Mouse (Mus musculus): ENCODE measurements around the gene Zfp345. TPM values are rescaled to one million over a fixed set of nuclear protein-coding genes. Genes with fewer than 3 reads are reported as not detected.
A peak's percentile ranks its signal among the peaks of the same experiment; 100 is the strongest.
"Not testable (repeated sequence)": the region's sequence is repeated elsewhere in the genome, so short reads cannot be mapped to it uniquely, and the experiment has no call there.

The Zfp345 gene
- 0.06 TPM for polyA plus RNA-seq (2021)

GRCm38 (mm10) chr2:150484939-150485778, at the start of gene Zfp345:
Gene Zfp345, minus strand, starts transcription at chr2:150485091.
- in situ Hi-C loops (cut with MboI; ENCODE audit: low pct_unique_long_range_greater_than_20kb); CTCF ChIA-PET; H3K27me3 ChIP-seq; ATAC-seq; DNase-seq (ENCODE audit: low read depth, low spot score); POLR2A ChIA-PET: not testable (repeated sequence)

GRCm38 (mm10) chr2:150525703-150526207, 40.9 kb upstream of the Zfp345 start:
- CTCF ChIA-PET: no interaction called here
- ATAC-seq (no peak), DNase-seq (ENCODE audit: low read depth, low spot score) (no peak)
- POLR2A ChIA-PET: no interaction called here
- H3K27me3 ChIP-seq: peaks cover 5% of the 10 kb centered on the region
- no peak for TF ChIP-seq CTCF (IDR thresholded peaks at IDR 0.05)
- in situ Hi-C loops (cut with MboI; ENCODE audit: low pct_unique_long_range_greater_than_20kb): no loop called here

GRCm38 (mm10) chr2:150512837-150513236, 27.9 kb upstream of the Zfp345 start:
- ChIA-PET POLR2A (no interaction called here), CTCF (no interaction called here)
- no peak for ATAC-seq
- no peaks in the 10 kb centered on the region for H3K27me3 ChIP-seq
- DNase-seq (ENCODE audit: low read depth, low spot score): no peak
- TF ChIP-seq CTCF (IDR thresholded peaks at IDR 0.05): no peak
- in situ Hi-C loops (cut with MboI; ENCODE audit: low pct_unique_long_range_greater_than_20kb): no loop called here

- DNase-seq (ENCODE audit: low read depth, low spot score); in situ Hi-C loops (cut with MboI; ENCODE audit: low pct_unique_long_range_greater_than_20kb); POLR2A ChIA-PET; H3K27me3 ChIP-seq; ATAC-seq; CTCF ChIA-PET: not testable (repeated sequence)
These were observed 15.5 kb upstream of the Zfp345 start for GRCm38 (mm10) chr2:150500124-150500973.

GRCm38 (mm10) chr2:150493031-150493430, 8.1 kb upstream of the Zfp345 start:
- no peaks in the 10 kb centered on the region for H3K27me3 ChIP-seq
- no peak for ATAC-seq
- no peak for DNase-seq (ENCODE audit: low read depth, low spot score)
- in situ Hi-C loops (cut with MboI; ENCODE audit: low pct_unique_long_range_greater_than_20kb): no loop called here
- POLR2A ChIA-PET: no interaction called here
- TF ChIP-seq CTCF (IDR thresholded peaks at IDR 0.05): no peak
- CTCF ChIA-PET: no interaction called here

GRCm38 (mm10) chr2:150451180-150451919, 33.5 kb downstream of the Zfp345 start, which contains the start of gene Zfp442:
Gene Zfp442, minus strand, starts transcription at chr2:150451486.
- H3K27me3 ChIP-seq; POLR2A ChIA-PET; in situ Hi-C loops (cut with MboI; ENCODE audit: low pct_unique_long_range_greater_than_20kb); CTCF ChIA-PET; DNase-seq (ENCODE audit: low read depth, low spot score): not testable (repeated sequence)
- ATAC-seq: peak; percentile 97

- ATAC-seq; POLR2A ChIA-PET; in situ Hi-C loops (cut with MboI; ENCODE audit: low pct_unique_long_range_greater_than_20kb); H3K27me3 ChIP-seq; CTCF ChIA-PET; DNase-seq (ENCODE audit: low read depth, low spot score): not testable (repeated sequence)
These were observed 45.8 kb downstream of the Zfp345 start for GRCm38 (mm10) chr2:150439084-150439483.

Other genes with a start within 250 kb of the Zfp345 start
- 2.8 TPM for gene Gm21994, start 229.5 kb downstream of the Zfp345 start, polyA plus RNA-seq (2021)
- 0.03 TPM for gene Gm14124, start 227.6 kb downstream of the Zfp345 start, polyA plus RNA-seq (2021)
- 1.7 TPM for gene Gm10130, start 161.4 kb downstream of the Zfp345 start, polyA plus RNA-seq (2021)
- gene 3300002I08Rik, start 122.3 kb downstream of the Zfp345 start, polyA plus RNA-seq (2021): 3.8 TPM
- 2.1 TPM for gene Zfp442, start 33.6 kb downstream of the Zfp345 start, polyA plus RNA-seq (2021)
- gene Cst7, start 85.3 kb upstream of the Zfp345 start, polyA plus RNA-seq (2021): not detected
- 68.9 TPM for gene Apmap, start 123.5 kb upstream of the Zfp345 start, polyA plus RNA-seq (2021)
- gene Acss1, start 183.4 kb upstream of the Zfp345 start, polyA plus RNA-seq (2021): 0.77 TPM
- not detected for gene Vsx1, start 204.3 kb upstream of the Zfp345 start, polyA plus RNA-seq (2021)